Mouse (Mus musculus) testis, adult 2 months (tissue): ENCODE measurements around the gene Fance.

ENCODE experiments used
- CTCF ChIP-seq: fragments of 200-500 bp; IDR thresholded peaks from 2 replicates; pipeline ENCODE4 v1.5.1; 2012; ENCODE audit warnings: low read depth, mild to moderate bottlenecking, inconsistent platforms, low read length, moderate library complexity; ENCODE audit not compliant: control insufficient read depth, insufficient read depth, insufficient replicate concordance
- POLR2A ChIP-seq: fragments of 200-500 bp; IDR thresholded peaks from 2 replicates; pipeline ENCODE4 v1.6.1; 2012; ENCODE audit warnings: low read depth, mild to moderate bottlenecking, inconsistent platforms, low read length, moderate library complexity; ENCODE audit not compliant: control insufficient read depth

DNA sequence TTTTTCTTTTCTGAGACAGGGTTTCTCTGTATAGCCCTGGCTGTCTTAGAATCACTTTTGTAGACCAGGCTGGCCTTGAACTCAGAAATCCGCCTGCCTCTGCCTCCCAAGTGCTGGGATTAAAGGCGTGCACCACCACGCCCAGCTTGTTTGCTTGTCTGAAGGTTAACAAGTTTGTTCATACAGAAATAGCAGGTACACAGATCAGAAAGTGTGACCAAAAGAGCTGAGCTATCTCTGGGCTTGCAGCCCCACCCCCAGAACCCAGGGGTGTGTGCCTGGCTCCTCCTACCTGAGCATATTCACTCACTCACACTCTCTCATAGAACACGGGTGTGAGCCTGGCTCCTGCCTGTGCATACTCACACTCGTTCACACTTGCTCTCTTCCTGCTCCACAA lies 46.1 kb upstream of the Fance start:
- TF ChIP-seq CTCF (no peak), POLR2A (no peak)
